Mouse (Mus musculus) kidney, postnatal 36 days (tissue): Measurements from ENCODE around the gene Srrm3.

ENCODE experiments used
- DNase-seq, 2 experiments: peaks; one replicate each; pipeline ENCODE4 v3.0.0; 2021 to 2022; ENCODE audit warnings: mixed read lengths in 2 of 2

Gene Srrm3

DNA sequence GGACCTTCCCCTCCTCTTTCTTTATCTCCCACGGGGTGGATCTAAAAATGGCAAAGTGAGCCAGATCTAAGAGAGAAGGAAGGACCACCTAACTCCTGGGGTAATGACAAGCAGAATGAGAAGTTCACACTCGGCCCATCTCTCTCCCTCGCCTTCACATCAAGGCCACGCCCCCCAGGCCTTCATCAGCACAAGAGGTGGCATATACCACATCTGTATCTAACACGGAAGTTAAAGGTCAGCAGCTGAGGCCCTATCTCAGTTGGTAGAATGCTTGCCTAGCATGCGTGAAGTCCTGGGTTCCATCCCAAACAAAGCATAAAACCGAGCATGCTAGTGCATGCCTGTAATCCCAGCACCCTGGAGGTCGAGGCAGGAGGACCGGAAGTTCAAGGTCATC lies 67.1 kb downstream of the Srrm3 start:
- DNase-seq = no peak

DNA sequence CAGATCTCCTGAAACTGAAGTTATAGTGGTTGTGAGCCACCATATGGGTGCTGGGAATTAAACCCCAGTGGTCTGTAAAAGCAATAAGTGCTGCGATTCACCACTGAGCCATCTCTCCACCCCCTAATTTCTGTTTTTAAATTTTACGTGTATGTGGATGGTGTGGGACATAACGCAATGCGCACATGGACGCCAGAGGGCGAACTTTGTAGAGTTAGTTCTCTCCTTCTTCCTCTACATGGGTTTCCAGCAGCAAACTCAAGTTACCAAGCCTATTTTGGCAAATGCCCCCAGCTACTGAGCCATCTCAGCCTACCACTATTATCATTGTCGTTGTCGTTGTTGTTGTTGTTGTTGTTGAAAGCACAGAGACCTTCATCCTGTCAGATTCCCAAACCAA lies 70.5 kb downstream of the Srrm3 start:
- peak; percentile 65 to 88 for DNase-seq

DNA sequence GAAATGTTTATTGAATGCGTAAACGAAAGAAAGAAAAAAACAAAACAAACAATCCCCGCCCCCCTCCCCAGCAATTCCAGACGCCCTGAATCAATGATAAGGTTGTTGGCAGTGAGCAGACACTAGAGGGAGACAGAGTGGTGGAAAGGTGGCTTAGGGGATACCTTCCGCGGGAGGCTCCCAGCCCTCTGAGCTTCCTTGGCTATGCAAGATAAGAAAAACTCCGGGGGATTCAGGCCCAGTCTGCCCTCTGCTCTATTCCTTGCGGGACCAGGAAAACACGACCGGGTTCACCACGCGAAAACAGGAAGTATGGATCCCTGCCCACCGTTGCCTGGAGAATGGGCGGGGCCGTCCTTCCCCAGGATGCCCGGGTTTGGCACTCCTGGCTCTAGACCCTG lies 71.1 kb downstream of the Srrm3 start:
- DNase-seq = peak; percentile 71 to 79

DNA sequence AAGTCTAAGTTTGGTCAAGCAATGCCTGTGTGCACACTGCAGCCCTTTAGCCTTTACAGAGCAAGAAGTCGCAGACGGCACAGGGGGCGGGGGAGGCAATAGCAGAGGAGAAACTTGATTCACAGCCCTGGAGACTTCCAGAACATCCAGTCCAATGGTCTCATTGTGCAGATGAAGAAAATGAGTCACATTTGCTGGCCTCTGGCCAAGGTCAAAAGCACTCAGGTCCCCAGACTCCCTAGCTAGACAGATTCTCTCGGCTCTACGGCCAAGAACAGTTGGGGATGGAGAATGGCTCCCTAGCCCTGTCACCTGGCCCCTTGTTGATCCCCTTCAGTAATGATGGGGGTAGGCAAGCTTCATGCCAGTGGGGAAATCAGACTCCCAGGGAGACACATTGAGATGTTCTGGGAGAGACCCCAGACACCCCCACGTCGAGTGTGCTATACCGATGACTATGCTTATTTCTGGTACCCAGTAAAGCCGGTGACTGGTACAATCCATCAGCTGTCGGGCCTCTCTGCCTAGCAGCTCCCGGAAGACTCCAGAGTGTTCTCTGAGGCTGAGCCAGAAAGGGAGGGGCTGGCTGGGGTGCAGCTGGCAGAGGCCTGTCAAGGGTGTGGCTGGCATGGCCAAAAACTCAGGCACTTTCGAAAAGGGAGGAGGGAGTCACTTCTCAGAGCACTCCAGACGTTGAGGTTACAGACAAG lies 72.9 kb downstream of the Srrm3 start:
- peak; percentile 75 to 81 for DNase-seq

DNA sequence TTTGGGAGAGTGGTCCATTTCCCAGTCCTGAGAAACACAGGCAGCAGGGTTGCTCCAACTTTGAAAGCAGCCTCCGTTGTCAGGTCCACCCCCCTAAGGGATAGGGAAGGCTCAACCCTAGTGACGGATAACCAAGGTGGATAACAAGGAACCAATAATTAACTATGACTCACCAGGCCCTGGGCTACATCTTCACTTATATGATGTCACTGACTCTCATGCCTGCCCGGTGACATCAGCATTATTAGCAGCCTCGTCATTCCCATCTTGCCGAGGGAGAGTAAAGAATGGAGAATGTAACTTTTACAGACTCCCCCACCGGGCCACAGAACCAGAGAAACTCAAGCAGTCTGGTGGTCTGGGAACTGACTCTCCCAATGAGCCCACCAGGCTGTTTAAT lies 78.0 kb downstream of the Srrm3 start:
- DNase-seq = no peak

DNA sequence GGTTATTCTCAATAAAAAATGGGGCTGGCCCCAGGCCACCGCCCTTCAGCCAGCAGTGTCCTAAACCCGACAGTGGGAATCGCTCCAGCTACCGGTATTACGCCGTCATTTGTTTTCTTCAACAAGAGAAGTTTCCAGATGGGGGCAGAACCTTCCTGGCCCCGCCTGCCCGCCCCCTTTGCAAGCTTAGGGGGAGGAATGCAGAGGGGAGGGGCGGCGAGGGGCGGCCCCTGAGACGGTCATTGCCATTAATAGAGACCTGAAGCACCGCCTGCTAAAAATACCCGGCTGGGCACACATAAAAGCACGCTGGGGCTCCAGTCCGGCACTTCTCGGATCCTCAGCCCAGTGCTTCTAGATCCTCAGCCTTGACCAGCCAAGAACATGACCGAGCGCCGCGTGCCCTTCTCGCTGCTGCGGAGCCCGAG lies 81.0 kb downstream of the Srrm3 start, which contains the start of gene Hspb1:
Hspb1 (plus strand) TSS at position 245 of the 428 bp plus-strand sequence.
- peak; percentile 87 to 94 for DNase-seq

DNA sequence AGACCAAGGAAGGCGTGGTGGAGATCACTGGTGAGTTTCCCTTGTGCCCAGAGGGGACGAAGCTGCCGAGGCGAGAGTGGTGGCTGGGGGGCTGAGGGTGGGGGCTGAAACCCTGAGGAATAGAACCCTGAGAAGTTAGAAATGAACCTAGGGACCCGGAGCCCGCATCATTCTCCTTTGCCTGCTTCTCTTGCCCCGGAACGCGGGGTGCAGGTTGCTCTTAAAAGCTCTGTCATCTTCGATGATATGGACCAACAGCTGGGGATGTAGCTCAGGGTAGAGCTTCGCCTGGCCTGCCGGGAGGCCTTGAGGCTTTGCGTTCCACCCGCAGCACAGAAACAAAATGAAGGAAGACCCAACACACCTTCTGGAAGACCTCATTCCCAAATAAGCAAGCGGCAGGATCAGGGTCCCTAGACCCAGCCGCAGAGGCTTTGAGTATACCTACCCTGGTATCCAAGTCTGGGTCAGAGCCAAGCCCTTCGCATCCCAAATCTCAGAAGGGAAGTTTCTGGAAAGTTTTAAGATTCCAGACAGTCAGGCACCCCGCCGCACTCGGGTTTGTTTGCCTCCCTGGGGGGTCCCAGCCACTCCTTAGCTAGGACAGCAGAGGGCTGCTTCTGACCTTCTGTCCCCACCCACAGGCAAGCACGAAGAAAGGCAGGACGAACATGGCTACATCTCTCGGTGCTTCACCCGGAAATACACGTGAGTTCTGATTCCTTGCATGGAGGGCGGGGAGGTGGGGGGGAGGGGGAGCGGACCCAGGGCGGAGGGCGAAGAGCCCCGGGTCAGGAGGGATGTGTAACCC lies 81.9 kb downstream of the Srrm3 start:
- peak in 1 of 2 experiments; percentile 25 for DNase-seq

DNA sequence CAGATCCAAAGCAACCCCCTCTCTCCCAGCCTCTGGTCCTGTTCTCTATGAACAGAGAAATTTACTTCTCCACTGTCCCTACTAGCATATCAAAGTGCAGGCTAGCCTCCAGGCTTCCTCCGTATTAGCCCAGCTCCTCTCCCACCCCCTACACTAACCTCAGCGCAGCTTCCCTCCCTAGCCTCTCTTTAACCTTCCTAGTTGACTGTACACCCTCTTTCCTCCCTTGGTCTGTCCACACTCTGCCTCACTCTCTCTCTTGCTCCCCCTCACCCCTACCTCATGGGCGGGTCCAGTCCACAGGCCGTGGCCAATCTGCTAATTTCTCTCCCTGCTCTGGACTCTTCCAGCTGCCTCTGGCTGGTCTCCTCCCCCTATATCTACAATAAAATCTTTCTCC lies 83.6 kb downstream of the Srrm3 start:
- no peak for DNase-seq

DNA sequence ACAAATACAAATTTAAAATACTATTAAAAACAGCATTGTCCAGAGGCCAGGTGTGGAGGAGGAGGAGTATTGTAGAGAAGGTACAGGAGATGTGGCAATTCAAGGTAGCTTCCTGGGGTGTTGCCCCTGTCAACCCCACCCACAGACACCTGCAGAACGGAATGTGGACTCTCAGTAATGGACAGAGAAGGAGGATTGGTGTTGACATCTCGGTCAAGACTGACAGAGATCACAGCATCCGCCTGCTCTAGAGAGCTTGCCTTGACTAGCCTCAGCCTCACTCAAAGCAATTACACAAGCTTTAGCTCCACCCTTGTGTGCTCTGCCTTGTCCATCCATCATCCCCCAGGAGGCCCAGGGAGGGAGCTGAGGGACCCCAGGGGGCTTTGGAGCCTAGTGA lies 84.2 kb downstream of the Srrm3 start:
- DNase-seq = no peak

DNA sequence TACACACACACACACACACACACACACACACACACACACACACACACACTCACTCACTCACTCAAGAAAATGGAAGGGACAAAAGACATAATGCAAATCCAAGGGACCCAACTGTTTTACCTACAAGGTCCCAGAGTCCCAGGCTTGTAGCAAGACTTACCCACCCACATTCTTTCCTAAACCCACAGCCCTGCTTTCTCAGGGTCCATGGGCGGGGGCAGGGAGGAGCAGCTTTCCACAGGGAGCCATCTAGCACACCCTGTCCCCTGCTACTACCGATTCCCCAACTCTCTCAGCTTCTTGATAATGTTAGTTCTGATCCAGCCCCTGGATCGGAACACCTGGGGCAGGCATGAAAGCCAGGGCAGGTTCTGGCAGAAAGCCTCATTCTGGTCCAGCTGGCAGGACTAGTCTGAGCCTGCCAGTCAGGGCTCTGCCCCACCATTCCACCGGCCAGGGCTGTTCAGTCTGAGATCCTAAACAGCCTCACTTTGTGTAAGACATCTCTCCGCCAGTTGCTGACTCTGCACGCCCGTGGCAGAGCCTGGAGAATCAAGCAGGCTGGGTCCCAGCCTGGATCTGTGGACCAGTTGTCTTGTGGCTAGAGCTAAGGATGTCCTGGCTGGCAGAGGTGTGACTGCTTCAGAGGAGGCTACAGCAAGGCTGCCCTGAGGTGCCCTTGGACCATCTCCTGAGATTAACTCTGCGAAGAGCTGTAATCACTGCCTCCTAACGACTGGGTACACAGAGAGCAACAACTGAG lies 86.1 kb downstream of the Srrm3 start:
- no peak for DNase-seq

DNA sequence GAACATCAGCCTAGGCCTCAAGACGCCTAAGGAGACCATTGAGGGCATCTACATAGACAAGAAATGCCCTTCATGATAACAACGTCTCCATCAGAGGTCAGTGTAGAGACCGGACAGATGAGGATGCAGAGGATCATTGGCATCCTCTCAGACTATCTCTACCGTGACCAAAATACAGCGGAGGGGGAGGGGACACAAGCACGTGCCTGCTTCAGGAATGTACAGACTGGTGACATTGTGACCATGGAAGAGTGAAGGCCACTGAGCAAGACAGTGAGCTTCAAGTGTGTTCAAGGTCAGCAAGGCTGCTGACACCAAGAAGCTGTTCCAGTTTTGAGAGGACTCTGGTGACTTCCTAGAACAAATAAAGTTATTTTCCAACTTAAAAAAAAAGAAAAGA lies 88.3 kb downstream of the Srrm3 start:
- no peak for DNase-seq

DNA sequence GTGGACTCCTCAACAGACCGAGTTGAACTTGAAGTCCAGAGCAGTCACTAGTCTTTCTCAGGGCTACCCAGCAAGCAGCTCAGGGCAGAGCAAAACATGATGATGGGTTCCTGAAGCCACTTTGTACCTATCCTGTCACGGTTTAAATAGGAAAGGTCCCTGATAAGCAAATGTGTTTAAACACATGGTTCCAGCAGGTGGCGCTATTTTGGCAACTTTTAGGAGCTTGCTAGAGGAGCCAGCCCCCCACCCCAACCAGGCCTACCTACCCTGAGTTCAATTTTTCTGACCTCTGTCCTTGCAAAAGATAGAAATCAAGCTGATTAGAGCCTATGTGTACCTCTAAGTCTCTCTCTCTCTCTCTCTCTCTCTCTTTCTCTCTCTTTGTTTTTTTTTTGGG lies 91.3 kb downstream of the Srrm3 start:
- peak; percentile 51 to 75 for DNase-seq

DNA sequence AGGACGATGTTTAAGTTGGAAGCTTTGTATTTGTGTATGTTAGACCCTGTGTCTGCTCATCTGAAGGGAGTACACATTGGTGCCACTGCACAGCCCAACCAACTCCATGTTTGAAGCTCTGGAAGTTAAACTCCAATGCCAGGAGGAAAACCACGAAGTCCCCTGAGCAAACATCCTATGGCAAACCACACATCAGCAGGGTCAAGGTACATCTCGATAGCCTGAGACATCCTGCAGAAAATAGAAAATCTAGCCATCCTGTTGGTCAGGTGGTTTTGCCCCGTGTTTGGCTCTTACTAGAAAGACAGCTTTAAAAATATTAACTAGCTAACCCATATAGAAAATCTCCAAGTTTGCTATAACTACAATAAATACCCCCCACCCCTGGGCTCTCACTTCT lies 92.3 kb downstream of the Srrm3 start:
- DNase-seq = no peak

DNA sequence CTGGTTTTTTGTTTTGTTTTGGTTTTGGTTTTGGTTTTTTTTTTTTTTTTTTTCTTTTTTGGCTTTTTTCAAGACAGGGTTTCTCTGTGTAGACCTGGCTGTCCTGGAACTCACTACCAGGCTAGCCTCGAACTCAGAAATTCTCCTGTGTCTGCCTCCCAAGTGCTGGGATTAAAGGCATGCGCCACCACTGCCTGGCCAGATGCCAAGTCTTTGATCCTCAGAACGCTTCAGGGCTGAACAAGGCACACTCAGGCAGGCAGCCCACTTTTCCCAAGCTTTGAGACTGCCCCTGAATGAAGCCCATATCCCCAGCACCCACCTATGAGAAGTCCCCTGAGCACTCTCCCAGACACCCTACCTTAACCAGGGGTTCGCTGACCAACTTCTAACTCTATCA lies 93.1 kb downstream of the Srrm3 start:
- no peak for DNase-seq

DNA sequence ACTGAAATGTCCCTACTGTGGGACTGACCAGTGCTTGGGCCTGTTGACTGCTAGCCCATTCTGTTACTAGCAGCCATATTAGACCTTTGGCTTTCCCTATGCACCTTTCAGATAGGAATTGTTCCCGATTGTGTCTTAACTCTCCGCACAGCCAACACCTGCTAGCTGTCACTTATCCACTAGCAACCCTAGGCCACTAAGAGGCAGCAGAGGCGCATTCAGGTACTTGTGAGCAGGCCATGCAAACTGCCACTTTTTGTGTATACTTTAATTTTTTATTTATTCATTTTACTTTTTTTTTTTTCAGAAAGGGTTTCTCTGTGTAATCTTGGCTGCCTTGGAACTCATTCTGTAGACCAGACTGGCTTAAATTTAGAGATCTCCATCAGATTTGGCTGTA lies 94.0 kb downstream of the Srrm3 start:
- no peak for DNase-seq

DNA sequence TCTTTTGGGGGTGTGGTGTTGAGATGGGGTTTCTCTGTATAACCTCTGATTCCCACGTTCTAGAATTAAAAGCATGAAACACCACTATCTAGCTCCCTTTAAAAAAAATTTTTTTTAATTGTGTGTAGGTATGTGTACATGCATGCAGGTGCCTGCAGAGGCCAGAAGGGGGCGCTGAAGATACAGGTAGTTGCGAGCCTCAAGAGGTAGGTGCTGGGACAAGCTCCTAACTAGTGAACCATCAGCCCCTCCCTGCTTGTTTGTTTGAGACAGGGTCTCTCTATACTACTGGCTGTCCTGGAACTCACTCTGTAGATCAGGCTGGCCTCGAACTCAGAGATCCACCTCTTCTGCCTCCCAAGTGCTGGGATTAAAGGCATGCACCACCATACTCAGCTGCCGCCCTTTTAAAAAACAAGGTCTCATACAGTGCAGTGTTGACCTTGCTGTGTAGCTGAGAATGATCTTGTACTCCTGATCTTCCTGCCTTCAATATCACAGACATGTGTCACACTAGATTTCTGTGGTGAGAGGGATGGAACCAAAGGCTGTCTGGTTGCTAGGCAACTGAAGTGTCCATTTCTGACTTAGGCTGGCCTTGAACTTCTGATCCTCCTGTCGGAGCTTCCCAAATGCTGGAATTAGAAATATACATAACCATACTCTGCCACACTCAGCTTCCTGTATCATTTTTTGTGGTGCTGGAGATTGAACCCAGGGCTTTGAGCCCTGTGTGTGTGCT lies 94.8 kb downstream of the Srrm3 start:
- DNase-seq = no peak

DNA sequence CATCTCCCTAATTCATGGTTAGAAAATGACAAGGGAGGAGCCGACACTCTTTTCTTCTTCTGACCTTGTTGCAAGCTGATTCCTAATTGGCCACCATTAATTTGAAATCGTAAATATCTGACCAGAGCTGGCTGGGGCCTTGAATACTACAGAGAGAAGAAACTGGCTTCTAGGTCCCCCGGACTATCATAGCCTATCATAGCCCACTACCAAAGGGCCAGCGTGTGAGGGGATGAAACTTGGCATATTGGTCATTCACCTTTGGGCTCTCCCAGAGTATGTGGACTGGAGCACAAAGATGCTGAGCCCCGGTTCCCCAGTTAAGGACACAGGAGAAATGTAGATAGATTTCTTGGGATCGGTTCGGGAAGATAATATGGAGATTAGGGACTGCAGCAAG lies 96.4 kb downstream of the Srrm3 start:
- DNase-seq = no peak

DNA sequence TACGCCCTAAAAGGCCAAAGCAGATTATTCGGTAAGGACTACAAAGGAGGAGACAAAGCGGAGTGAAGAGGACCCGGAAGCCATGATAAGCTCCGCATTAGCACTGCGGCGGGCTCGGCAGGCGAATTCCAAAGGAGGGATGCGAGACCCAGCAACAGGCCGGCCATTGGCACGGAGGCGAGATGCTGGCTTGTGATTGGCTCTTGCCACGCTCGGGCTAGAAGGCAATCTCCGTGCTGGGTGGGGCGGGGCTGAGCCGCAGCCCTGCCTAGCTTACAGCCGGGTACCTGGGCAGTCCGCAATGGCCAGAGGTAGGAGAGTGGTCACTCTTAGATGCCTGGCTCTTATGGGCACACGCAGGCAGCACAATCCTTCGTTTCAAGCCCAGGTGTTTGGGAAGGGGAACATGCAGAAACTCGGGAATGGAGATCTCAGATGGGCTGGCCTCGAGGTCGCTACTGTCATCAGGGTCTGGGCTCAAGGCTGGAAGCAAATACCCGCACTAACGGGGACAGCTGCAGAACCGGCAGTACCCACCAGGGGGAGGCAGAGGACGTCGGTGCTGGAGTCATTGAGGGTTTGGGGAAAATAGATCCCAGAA lies 97.0 kb downstream of the Srrm3 start:
- peak; percentile 91 to 96 for DNase-seq

DNA sequence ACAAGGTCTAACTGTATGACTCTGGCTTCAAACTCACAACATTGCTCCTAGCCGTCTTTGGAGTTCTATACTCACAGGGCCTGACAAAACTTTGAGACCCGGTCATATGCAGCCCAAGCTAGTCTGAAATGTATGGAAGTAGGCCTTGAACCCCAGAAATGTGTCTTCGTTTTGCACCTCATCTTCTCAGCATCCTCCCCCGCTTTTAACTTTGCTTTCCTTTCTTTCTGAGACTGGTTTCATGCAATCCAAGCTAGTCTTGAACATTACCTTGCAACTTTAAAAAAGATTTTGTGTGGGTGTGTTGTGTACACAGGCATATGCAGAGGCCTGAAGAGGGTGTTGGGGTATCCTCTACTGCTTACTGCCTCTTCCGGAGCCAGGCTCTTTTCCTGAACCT lies 97.6 kb downstream of the Srrm3 start:
- DNase-seq = no peak

DNA sequence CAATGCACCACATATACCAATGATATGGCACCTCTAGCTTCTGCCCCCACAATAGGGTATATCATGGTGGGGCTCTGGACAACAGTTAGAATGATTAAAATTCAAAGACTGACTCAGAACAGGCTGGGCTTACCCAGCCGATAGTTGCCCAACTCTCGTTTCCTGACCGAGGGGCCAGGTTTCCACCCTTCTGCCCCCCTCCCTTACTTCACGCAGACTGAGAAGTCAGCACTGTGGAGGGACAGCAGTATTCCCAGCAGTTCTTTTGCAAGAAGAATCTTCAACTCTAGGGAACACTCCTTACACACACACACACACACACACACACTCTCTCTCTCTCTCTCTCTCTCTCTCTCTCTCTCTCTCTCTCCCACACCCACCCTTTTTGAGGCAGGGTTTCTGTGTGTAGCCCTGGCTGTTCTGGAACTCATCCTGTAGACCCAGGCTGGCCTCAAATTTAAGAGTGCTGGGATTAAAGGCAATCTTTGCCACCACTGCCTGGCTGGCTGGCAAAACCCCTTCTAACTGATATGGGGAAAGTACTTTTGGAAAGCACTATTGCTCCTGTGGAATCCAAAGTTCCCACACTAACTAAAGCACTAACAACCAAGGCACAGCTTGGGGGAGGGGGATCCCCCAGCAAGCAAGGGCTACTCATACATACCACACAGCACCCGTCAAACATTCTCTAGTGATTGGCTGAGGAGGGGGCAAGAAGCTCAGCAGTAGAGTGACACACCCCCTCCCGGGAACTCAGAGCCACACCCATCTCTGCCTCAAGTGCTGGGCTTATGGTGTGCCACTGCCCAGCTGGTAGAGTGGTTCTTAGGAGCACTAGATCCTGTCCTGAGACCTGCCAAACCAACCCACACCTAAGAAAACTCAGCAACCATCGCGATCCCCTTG lies 98.9 kb downstream of the Srrm3 start:
- no peak for DNase-seq

DNA sequence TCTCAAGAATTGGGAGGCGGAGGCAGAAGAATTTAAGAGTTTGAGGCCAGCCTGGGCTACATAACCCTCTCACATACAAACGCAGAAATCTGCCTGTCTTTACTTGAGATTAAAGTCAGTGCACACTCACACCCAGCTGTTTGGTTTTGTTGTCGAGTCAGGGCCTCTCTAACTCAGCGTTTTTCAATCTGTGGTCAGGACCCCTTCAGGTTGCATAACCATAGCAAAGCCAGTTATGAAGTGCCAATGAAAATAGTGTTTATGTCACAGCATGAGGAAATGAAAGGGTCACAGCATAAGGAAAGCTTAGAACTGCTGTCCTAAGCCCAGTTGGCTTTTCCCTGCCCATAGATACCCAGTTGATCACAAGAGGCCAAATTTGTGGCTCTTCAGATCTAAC lies 100.2 kb downstream of the Srrm3 start:
- DNase-seq = no peak
